Mouse (Mus musculus) spleen, adult 2 months (tissue): ENCODE results near the gene Il17f. TPM values are rescaled to one million over a fixed set of nuclear protein-coding genes. Genes with fewer than 3 reads are reported as not detected.
"Not testable (repeated sequence)": the region's sequence is repeated elsewhere in the genome, so short reads cannot be mapped to it uniquely, and the experiment has no call there.

Source experiments
- DNase-seq, 2 experiments: peaks; one replicate each; pipeline versions ENCODE4 v3.0.0 to v3.0.0-alpha.2; 2012 to 2021; ENCODE audit warnings: low spot score in 2 of 2, low read depth in 1 of 2
- H3K27ac ChIP-seq: fragments of 200-500 bp; 2 replicates; pipeline ENCODE4 v1.5.1; 2012; ENCODE audit warnings: low read length, inconsistent platforms; ENCODE audit not compliant: insufficient read depth
- H3K27me3 ChIP-seq: fragments of 200-500 bp; 2 replicates; pipeline ENCODE4 v1.6.1; 2012; ENCODE audit warnings: mild to moderate bottlenecking, moderate library complexity, low read length, inconsistent platforms; ENCODE audit not compliant: control insufficient read depth, insufficient read depth
- H3K36me3 ChIP-seq: fragments of 200-500 bp; 2 replicates; pipeline ENCODE4 v1.6.1; 2012; ENCODE audit warnings: mild to moderate bottlenecking, low read length, inconsistent platforms; ENCODE audit not compliant: control insufficient read depth, insufficient read depth
- H3K4me1 ChIP-seq: fragments of 200-500 bp; 2 replicates; pipeline ENCODE4 v1.6.1; 2011; ENCODE audit warnings: inconsistent platforms; ENCODE audit not compliant: control insufficient read depth, insufficient read depth, insufficient read length
- H3K4me3 ChIP-seq: fragments of 200-500 bp; 2 replicates; pipeline ENCODE4 v1.5.1; 2011; ENCODE audit warnings: mild to moderate bottlenecking, inconsistent platforms; ENCODE audit not compliant: insufficient read depth, insufficient read length; ENCODE audit errors: extremely low read depth
- CTCF ChIP-seq: fragments of 200-500 bp; IDR thresholded peaks from 2 replicates; pipeline ENCODE4 v1.5.1; 2011; ENCODE audit warnings: mild to moderate bottlenecking, inconsistent platforms; ENCODE audit not compliant: insufficient read depth, insufficient read length, insufficient replicate concordance; ENCODE audit errors: extremely low read depth
- POLR2A ChIP-seq: fragments of 200-500 bp; IDR thresholded peaks from 2 replicates; pipeline ENCODE4 v1.6.1; 2011; ENCODE audit warnings: low read depth, low read length, inconsistent platforms
- WGBS: fragments of 180-500 bp; shearing (Covaris S2); methylation state at CpG from one replicate; pipeline ENCODE4 v1.1.7; 2018; 5-methylcytosine and 5-hydroxymethylcytosine counted together
- polyA plus RNA-seq: library from polyadenylated mRNA; depleted of rRNA; stranded (reverse); fragments of >200 nt; gene quantifications from 2 replicates; pipeline ENCODE4 v1.2.3, GENCODE M21; 2012; rRNA removed

The Il17f gene
- polyA plus RNA-seq, result not detected in 2 replicates

GRCm38 (mm10) chr1:20790517-20790916 lies at the start of gene Il17f:
Il17f (minus strand) TSS chr1:20790617.
- H3K36me3 ChIP-seq, H3K4me3 ChIP-seq, DNase-seq, H3K27ac ChIP-seq, H3K4me1 ChIP-seq, H3K27me3 ChIP-seq: not testable (repeated sequence)
- no CpG with 5 or more reads among the region's 1 CpGs for WGBS

GRCm38 (mm10) chr1:20839911-20840310 lies 49.5 kb upstream of the Il17f start:
- no peaks in the 10 kb centered on the region for H3K36me3 ChIP-seq
- no peak overlapping the region for H3K4me3 ChIP-seq
- H3K27ac ChIP-seq, result no peak overlapping the region
- no peak for DNase-seq
- 65% methylated on average over 3 of the region's 3 CpGs for WGBS
- H3K27me3 ChIP-seq, result no peaks in the 10 kb centered on the region
- TF ChIP-seq CTCF, result no peak
- no peak for TF ChIP-seq POLR2A
- H3K4me1 ChIP-seq, result no peaks in the 10 kb centered on the region

- TF ChIP-seq POLR2A (no peak), CTCF (no peak)
- H3K27ac ChIP-seq, result no peak overlapping the region
- 90% methylated on average over 3 of the region's 3 CpGs for WGBS
- no peak for DNase-seq
- H3K4me1 ChIP-seq, result no peaks in the 10 kb centered on the region
- no peak overlapping the region for H3K4me3 ChIP-seq
- H3K27me3 ChIP-seq, result no peaks in the 10 kb centered on the region
- H3K36me3 ChIP-seq, result no peaks in the 10 kb centered on the region
Measured at GRCm38 (mm10) chr1:20836551-20837125, 46.2 kb upstream of the Il17f start.

GRCm38 (mm10) chr1:20833141-20833511 lies 42.7 kb upstream of the Il17f start:
- H3K4me3 ChIP-seq, result no peak overlapping the region
- H3K36me3 ChIP-seq, result no peaks in the 10 kb centered on the region
- no peak for DNase-seq
- TF ChIP-seq CTCF (no peak), POLR2A (no peak)
- H3K27me3 ChIP-seq, result no peaks in the 10 kb centered on the region
- 85% methylated on average over 4 of the region's 4 CpGs for WGBS
- H3K4me1 ChIP-seq, result no peaks in the 10 kb centered on the region
- no peak overlapping the region for H3K27ac ChIP-seq

GRCm38 (mm10) chr1:20832473-20833140 lies 42.2 kb upstream of the Il17f start:
- no peaks in the 10 kb centered on the region for H3K27me3 ChIP-seq
- TF ChIP-seq CTCF, result no peak
- no peak for TF ChIP-seq POLR2A
- WGBS, result 88% methylated on average over 5 of the region's 5 CpGs
- no peak for DNase-seq
- H3K36me3 ChIP-seq, result no peaks in the 10 kb centered on the region
- no peak overlapping the region for H3K27ac ChIP-seq
- no peak overlapping the region for H3K4me3 ChIP-seq
- H3K4me1 ChIP-seq, result no peaks in the 10 kb centered on the region

GRCm38 (mm10) chr1:20830546-20830945 lies 40.1 kb upstream of the Il17f start:
- Histone ChIP-seq H3K27me3 (no peaks in the 10 kb centered on the region), H3K27ac (no peak overlapping the region), H3K4me3 (no peak overlapping the region), H3K4me1 (no peaks in the 10 kb centered on the region), H3K36me3 (no peaks in the 10 kb centered on the region)
- DNase-seq, result no peak
- 84% methylated on average over 1 of the region's 1 CpGs for WGBS
- TF ChIP-seq POLR2A (no peak), CTCF (no peak)

GRCm38 (mm10) chr1:20828061-20828460 lies 37.6 kb upstream of the Il17f start:
- no peak overlapping the region for H3K4me3 ChIP-seq
- no peaks in the 10 kb centered on the region for H3K4me1 ChIP-seq
- H3K27ac ChIP-seq, result no peak overlapping the region
- 92% methylated on average over 2 of the region's 2 CpGs for WGBS
- DNase-seq, result no peak
- TF ChIP-seq POLR2A (no peak), CTCF (no peak)
- H3K36me3 ChIP-seq, result no peaks in the 10 kb centered on the region
- H3K27me3 ChIP-seq, result no peaks in the 10 kb centered on the region
